Mouse (Mus musculus) ovary, adult 18-20 months (tissue): ENCODE data around the gene Fbxo40.

Experiments
- DNase-seq: peaks from one replicate; pipeline ENCODE4 v3.0.0; 2022; ENCODE audit warnings: low spot score, mixed read lengths

Fbxo40 gene

DNA sequence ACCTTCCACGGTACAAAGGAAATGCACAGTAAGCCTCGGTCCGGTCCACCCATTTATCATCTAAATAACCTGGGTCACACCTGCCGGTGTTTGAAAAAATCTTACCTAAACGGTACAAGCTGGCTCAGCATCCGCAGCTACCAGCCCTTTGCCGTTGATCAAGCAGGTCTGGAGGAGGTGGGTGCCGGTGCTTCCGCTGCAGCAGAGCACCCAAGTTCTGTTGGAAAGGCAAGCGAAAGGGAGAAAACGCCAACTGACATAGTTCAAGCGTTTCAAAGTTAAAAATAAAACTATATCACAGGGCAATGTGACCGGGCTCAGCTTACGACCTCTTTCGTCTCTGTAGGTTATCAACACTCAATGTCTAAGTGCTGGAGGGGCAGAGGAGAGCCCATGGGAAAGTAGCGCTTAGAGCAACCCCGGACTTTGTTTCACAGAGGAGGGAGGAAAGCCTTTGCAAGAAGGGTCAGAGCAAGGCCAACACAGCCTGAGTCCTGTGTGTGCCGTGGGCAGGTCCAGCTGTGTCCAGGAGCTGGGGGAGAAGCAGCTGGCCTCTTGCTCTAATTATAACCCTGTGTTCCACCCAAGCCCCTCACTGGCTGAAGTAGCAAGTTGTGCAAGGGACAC, at the start of gene Fbxo40:
Fbxo40 (minus strand) TSS at position 469 of the 627 bp plus-strand sequence.
- DNase-seq: no peak

DNA sequence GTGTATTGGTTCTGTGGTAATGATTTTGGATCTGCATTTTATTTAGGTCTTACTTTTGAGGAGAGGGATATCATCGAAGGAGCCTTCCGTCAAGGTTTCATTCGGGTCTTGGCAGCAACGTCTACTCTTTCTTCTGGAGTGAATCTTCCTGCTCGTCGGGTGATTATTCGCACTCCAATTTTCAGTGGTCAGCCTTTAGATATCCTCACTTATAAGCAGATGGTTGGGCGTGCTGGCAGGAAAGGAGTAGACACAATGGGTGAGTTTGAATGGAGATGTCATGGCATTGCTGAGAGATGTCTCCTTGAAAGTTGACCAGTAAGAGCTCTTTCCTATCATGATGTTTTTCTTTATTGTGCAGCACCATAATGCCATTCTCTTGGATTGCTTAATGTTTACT, 44.5 kb upstream of the Fbxo40 start:
- no peak for DNase-seq

DNA sequence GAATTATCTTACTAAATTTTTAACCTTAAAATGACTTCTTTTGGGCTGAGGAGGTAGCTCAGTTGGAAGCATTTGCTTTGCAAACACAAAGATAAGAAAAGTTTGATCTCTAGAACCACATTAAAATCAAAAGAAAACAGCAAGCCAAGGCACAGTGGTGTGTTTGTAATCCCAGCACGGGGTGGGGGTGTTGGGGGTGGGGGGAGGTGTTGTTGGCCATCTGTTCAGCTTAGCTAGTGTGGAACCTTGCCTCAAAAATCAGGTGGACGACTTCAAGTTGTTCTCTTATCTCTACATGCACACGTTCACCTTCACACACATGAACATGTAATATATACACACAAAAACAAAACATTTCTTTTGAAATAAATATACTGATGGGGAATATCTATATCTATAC, 41.7 kb upstream of the Fbxo40 start:
- DNase-seq: no peak

DNA sequence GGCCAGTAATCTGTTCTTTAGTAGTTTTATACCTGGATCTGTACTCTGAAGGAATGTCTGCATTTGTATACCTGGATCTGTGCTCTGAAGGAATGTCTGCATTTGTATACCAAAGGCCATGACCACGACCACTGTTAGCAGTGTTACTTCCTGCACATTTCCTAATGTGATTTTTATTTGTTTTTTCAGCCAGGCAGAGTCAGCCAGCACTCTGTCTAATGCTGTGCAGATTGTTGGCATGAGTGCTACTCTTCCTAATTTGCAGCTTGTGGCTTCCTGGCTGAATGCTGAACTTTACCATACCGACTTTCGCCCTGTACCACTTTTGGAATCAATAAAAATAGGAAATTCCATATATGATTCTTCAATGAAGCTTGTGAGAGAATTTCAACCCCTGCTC, 37.3 kb upstream of the Fbxo40 start:
- DNase-seq: no peak

DNA sequence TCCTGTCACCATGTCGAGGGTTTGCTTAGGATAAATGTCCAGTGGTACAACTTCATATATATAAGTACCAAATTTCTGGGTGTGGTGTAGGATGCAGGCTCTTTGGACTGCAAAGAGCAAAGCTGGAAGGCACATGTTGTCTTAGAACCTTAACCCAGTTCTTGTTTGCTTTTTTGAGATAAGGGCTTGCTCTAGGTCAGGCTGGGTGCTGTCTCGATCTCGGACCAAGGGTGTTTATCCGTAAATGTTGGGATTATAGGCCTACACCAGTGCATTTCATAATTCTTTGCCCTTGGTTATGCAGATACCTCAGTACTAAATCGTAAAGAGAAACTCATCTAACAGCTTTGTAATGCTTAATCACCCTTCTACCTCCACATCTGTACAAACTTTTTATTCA, 22.1 kb upstream of the Fbxo40 start:
- DNase-seq: no peak

DNA sequence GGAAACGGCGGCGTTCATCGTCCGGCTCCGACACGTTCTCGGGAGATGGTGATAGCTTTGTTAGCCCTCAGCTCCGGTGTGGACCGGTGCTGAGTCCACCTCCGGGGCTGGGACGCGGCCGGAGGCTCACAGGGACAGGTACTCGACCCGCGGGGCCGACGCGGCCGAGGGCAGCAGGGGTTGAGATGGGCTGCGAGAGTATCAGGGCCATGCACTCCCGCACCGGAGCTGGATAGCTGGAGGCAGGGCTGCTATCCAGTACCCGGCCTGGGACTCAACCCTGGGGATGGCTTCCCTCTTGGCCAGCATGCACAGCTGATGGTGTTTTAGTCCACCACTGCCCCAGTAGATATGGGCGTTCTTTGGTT, 21.6 kb upstream of the Fbxo40 start:
- no peak for DNase-seq

DNA sequence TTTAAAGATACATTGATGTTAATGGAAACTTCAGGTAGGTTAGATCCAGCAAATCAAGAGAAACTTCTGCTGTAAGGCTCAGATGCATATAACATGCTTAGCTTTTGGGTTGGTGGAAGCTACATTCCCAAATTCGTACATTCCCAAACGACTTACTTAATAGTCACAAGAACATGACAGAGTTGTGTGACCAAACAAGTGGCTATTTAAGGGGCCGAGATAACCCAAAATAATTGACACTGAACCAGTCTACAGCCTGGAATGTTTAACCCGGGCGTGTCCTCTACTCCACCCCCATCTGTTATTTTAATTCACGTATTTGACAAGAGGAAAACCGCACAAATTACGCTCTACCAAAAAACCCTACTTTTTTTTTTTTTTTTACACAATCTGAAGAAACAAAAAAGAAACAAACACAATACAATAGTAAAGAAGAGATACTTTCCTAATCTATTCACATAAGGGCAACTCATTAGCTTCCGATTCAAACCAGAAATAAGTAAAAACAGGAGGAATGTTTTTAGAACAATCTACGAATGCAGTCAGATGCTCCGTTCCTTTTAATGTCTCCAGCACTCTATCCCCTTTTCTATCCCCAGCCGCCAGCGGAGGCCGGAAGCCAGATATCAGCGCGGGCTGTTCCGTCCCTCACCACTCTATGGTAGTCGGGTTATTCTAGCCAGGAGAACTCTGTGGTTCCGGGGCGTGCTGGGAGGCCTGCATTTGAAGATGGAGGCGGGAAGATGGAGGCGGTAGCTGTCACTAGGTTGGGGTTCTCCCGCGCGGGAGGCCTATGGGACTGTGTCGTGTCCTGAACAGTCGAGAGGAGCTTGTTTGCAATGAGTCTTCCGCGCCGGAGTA, 21.0 kb upstream of the Fbxo40 start, which contains the start of gene Polq:
Polq (plus strand) TSS at position 726 of the 861 bp plus-strand sequence.
- peak; percentile 86 for DNase-seq

DNA sequence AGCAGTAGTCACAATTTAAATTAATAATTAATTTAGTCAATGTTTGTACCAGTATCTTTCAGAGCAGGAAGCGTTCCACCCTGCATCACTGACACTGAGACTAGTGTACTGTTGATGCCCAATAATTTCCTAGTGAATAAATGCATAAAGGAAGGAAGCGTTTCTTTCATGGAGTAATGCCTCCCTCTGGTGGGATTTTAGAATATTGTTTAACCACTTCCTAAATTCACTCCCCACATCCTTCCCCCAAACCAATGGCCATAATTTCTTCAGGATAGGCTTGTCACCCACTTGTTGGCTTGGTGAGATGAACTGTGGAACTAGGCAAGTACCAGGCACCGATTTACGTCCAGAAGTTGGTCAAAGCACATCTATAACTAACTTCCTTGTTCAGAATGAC, 20.1 kb upstream of the Fbxo40 start:
- DNase-seq: no peak

DNA sequence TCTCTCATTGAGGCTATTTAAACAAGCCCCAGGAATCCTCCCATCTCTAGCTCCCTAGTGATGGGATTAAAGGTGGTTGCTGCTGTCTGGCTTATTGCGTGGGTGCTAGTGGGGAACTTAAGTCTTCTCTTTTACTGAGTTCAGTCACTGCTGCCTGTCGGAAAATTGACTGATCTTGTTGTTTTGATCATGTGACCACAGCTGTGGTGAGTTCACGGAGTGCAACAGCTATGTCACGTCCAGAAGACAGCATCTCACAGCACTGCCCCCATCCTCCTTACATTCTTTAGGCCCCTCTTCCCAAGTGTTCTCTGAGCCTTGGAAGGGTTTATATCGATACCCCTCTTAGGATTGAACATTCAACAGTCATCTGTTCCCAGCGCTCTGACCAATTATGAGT, 19.0 kb upstream of the Fbxo40 start:
- no peak for DNase-seq

DNA sequence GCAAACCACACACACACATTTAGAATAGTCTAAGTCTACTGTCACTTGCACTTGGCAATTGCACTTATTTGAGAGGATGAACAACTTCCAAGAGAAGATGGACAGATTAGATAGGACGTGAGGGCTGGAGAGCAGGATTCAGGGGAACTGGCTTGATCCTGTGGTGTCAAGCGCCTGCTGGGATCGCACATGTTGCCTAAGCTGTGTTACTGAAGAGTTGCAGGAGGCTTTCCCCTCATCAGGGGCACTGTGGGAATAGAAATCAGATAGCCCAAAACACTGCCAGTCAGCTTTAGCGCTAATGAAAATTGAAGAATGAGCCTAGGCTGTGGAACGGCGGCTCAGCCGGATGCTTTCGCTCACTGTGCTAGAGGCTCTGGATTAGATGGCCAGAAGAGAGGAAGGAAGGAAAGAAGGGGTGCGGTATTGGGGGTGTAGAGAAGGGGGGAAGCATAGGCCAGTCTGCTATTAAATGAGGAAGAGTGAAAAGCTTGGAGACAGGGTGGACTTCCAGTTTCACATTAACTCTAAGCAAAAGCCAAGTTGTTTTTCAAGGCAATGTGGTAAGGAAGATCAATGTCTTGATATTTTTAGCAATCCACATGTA, 9.2 kb upstream of the Fbxo40 start:
- no peak for DNase-seq

DNA sequence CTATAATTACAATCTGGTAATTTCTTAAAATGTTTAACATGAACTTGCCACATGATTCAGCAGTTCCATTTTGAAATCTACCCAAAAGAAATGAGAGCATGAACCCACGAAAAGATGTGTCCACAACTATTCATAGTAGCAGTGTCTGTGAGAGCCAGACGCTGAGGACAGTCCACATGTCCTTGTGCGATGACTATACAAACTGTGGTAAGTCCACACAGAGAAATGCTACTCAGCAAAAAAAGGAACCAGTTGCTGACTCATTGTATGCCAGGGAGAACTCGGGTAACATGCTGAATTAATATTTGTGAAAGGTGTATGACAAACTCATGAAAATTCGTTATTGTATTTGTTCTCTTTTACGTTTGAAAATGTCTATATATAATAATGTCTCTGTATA, 7.4 kb upstream of the Fbxo40 start:
- DNase-seq: no peak

DNA sequence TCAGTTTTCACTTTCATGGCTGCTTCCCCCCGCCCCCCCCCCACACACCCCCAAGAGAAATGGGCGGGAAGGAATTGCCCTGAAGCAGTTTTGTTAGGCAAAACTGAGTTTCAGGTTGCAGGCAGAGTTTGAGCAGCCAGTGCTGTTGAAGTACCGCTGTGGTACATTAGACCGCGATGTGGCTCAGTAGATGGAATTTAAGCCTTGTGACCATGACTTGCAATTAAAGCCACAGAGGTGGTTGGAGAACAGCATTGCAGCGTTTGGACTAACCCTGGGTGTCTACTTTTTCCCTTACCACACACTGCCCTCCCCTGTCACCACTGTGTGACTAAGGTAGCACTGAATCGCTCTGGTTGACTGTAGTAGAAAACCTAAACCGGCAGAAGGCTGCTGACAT, 774 bp downstream of the Fbxo40 start:
- no peak for DNase-seq

DNA sequence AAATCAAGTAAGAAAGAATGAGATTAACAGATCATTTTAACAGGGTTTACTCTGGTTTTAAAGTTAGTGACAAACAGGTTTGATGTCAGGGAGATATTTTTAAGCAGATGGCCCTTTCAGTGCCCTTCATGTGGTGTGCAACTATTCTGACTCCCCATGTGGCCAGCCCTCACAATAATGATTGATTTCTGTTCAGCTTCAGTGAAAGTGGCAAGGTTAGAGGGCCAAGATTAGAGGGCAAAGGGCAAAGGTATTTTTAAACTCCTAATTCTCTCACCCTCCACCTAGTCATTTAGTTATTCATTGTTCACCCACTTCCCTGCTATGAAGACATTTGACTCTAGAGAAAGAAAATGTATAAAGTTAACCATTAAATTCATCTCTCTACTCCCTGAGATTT, 2.2 kb downstream of the Fbxo40 start:
- no peak for DNase-seq

DNA sequence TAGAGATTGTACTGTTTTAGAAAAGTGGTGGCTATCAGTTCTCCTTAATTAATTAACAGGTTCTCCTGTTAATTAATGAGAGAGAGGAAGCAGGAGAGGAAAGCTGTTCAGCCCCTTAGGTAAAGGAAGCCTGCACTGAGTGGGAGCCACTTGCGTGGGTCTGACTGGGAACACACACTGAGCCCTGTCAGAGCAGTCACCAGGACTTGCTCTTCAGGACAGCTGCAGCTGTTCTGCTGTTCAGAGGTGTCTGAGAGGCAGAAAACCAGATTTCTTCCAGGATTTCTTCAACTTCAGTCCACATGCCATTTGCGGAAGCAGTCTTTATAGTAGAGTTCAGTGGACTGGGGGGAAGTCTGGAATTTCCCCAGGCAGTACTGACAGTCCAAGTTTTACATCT, 2.9 kb downstream of the Fbxo40 start:
- DNase-seq: no peak

DNA sequence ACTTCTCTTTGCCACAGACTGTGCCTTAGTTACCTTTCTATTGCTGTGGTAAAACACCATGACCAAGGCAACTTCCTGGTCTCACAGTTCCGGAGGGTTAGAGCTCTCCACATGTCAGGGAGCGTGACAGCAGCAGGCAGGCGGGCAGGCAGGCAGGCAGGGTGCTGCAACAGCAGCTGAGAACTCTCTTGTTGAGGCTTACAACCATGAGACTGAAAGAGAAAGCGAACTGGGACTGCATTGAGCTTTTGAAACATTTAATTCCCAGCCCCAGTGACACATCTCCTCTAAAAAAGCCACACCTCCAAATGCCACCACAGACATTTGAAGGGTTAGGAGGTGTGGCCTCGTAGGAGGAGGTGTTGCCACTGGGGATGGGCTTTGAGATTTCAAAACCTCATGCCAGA, 4.6 kb downstream of the Fbxo40 start:
- no peak for DNase-seq

DNA sequence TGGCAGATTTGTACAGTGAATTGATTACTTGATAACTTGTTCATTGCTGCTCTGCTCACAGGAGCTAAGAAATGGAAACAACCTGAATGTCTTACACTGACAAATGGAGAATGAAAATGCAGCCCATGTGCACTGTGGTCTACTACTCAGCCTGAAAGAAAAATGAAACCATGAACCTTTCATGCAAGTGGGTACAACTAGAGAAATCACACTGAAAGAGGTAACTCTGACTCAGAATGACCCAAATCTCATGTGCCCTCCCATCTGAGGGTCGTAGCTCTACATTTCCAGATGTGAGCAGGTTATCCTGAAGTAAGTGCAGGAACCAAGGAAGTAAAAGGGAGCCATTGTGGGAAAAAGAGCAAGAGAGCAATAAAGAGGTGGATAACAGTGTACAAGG, 6.5 kb downstream of the Fbxo40 start:
- DNase-seq: no peak

DNA sequence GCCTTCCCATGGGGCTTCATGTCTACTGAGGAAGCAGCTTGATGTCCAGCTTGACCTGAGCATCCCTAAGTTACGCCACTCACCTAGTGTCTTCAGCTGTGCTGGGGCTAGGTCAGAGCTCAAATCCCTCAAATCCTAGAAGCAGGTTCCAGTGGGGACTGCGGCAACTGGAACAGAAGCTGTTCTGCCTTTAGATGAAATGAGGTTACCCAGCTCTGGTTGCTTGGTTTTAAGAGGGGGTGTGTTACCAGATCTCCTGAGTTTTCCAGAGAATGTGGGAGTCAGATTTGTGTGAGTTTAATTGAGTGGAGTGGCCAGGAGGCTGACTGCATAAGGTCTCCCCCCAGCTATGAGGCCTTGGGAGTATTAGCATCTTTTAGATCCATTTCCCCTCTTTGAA, 11.1 kb downstream of the Fbxo40 start:
- DNase-seq: no peak

DNA sequence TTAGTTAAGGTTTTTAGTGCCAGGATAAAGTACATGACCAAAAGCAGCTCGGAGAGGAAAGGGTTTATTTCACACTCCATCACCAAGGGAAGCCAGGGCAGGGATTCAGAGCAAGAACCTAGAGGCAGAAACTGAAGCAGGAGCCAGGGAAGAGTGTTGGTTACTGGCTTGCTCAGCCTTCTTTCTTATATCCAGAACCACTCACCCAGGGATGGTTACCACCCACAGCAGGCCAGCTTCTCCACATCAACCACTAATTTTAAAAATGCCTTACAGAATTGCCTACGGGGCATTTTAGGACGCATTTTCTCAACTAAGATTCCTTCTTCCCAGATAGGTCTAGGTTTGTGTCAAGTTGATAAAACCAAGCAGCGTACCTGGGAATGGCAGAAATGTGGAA, 26.9 kb downstream of the Fbxo40 start:
- no peak for DNase-seq

DNA sequence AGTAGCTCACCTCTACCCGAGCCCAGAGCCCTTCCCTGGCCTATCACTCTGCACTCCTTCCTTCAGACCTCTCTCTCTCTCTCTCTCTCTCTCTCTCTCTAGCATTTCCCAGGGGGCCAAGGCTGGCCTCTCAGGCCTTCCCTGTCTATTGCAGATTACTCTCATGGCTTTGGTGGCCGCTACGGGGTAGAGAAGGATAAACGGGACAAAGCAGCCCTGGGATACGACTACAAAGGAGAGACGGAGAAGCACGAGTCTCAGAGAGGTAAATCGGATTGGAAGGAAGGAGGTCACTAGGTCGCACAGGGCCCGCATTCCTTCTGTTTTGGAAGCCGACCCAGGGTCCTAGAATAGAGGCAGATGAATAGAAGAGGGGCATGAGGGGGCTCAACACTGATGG, 35.2 kb downstream of the Fbxo40 start:
- DNase-seq: no peak

DNA sequence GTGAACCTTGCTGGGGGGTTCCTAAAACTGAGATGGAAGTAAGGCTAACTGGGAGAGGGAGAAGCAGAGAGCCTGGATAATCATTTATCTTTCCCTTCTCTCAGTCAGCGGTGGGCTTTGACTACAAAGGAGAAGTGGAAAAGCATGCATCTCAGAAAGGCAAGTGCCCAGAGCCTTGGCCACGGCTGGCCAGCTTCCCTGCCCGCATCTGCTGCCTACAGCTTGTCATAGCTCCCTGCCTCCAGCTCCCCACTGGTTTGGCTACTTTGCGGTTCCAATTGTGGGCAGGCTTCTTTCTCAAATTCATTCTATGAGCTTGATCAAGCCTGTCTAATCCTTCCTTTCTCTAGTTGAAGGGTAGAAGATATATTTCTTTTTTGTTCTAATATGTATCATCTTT, 39.2 kb downstream of the Fbxo40 start:
- DNase-seq: no peak

DNA sequence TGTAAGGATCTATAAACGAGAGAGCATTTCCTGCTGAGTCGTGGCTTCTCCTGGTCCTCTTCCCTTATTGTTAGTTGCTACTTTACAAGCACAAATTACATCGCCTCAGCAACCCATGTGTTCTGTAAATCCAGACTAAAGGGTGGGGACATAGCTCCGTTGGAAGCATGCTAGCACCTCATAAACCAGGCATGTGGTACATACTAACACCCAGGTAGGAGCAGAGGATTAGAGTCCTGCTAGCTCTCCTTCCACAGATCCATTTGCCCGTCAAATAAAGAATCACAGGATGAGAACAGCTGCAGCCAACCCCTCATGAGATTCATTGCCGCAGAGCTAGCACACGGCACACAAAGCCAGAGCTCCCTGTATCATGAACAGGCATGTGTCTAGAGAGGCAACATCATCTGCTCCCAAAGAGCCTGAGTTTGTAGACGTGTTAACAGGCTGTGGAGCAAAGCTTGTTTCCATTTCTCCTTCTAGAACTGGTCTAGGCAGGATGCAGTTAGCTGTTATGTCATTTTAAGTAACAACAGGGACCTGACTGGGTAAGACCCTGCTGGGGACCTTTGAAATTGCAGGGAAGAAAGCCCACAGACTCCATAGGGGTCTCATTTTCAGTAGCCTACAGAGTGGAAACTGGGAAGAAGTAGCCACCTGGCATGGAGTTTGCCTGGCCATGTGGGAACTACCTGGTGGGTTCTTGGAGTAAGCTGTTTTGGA, 40.5 kb downstream of the Fbxo40 start:
- DNase-seq: no peak

DNA sequence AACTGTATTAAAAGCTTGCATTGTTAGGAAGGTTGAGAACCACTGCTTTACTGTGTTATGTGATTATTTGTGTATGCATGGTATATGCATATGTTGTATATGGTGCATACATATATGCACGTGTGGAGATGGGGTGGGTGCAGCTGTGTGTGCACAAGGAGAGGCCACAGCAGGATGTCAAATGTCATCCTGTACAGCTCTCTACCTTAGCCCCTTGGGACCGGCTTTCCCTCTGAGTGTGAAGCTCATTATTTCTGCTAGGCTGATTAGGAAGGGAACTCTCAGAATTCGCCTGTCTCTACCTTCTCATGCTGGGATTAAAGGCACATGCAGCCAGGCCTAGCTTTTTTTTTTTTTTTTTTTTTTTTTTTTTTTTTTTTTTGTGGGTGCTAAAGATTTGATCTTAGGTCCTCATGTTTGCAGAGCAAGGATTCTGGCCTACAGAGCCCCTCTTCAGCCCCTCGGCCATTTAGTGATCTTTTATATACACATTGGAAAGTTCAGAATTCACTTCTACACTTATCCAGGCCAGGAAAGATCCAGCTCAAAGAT, 42.5 kb downstream of the Fbxo40 start:
- DNase-seq: no peak
